Mouse (Mus musculus): ENCODE data around the gene Trcg1.

The Trcg1 gene

GRCm38 (mm10) chr9:57295666-57296065, 59.3 kb downstream of the Trcg1 start:
- DNase-seq (ENCODE audit: low read depth, low spot score) = no peak

- no peak for DNase-seq (ENCODE audit: low read depth, low spot score)
These were observed 59.9 kb downstream of the Trcg1 start for GRCm38 (mm10) chr9:57296277-57296676.

GRCm38 (mm10) chr9:57297938-57298337, 61.6 kb downstream of the Trcg1 start:
- DNase-seq (ENCODE audit: low read depth, low spot score) = no peak

All from CD4-positive, CD25-positive, alpha-beta regulatory T cell, adult 2 months (primary cell).